Mouse (Mus musculus): ENCODE results near the gene Thap7.

Gene Thap7

GRCm38 (mm10) chr16:17489469-17490111, 41.3 kb downstream of the Thap7 start, which contains the start of gene Aifm3:
Gene Aifm3 (plus strand): TSS chr16:17489611.
- in situ Hi-C loops (cut with MseI, MboI): loop anchor here in 1 of 2 experiments (5.0 kb wide), 1 partner anchor 48 kb away; no protein-coding TSS in a partner anchor

- in situ Hi-C loops (cut with MseI, MboI): loop anchor here in 1 of 2 experiments (5.0 kb wide), 1 partner anchor 49 kb away; no protein-coding TSS in a partner anchor
Observed at GRCm38 (mm10) chr16:17488478-17489468, 42.2 kb downstream of the Thap7 start.

- in situ Hi-C loops (cut with MseI, MboI): loop anchor here in 1 of 2 experiments (5.0 kb wide), 1 partner anchor 51 kb away; no protein-coding TSS in a partner anchor
Observed at GRCm38 (mm10) chr16:17486505-17486904, 44.4 kb downstream of the Thap7 start.

GRCm38 (mm10) chr16:17481465-17481864, 49.5 kb downstream of the Thap7 start:
- in situ Hi-C loops (cut with MseI, MboI): no loop called here

DNA sequence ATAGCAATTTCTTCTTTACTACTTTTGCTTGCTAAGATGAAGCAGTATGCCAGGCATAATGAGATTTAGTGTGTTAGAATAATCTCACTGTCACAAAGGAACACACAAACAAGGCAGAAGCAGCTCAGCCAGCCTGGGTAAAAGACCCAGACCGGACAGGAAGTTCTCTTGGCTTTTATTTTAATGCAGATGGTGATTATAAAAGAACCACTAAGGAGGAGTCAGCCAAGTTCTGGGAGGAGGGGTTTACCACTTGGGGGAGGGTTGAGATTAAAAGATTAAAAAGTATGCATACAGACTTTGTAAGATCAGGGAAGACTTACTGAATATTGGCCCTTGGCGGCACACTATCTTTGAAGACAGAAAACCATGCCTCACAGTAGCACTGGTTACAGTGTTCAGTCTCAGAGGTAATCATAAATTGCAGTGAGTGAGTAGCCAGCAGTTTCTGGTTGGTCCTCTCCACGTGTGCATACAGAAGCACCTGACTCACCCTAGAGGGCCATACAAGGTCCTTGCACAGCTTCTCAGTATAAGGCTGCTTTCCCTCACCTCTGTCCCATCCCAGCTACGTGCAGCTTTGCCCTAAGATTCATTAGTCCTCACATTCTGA, 52.5 kb downstream of the Thap7 start:
- in situ Hi-C loops (cut with MseI, MboI): no loop called here
